Mouse (Mus musculus) retina, postnatal 7 days (tissue): ENCODE measurements around the gene Rnf4.

ENCODE experiments used
- DNase-seq: peaks from one replicate; pipeline ENCODE4 v3.0.0-alpha.2; 2012; ENCODE audit warnings: low read depth, low spot score

The Rnf4 gene

DNA sequence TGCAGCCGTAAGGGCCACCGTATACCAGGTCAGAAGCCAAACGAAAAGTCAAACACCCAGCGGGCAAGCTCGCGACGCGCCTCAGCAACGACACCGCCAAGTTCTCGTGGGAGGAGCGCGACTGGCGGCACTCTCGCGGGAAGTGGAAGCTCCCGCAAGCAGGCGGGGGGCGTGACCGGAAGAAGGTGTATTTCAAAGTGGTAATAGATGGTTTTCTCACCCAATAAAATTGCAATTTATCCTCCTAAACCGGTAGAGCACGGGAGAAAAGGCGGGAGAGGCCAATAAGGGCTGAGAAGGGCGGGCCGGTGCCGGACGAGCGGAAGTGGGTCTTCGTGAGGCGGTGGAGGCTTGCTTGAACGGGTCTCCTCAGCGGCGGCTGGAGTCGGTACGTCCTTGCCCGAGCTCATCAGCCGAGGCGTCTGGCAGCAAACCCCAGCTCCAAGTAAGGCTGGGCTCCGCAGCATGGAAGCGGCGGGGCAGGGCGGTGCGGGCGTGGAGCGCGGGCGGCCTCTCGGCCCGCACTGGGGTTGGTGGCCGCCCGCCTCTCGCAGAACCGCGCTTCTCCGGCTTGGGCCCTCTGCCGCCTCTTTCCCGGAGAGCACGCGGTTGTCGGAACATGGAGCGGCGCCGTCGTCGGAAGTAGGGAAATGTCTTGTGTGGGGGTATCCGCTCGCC, at the start of gene Rnf4:
Gene Rnf4, plus strand, starts transcription at position 193 of the 678 bp plus-strand sequence.
- DNase-seq, result peak; percentile 93

DNA sequence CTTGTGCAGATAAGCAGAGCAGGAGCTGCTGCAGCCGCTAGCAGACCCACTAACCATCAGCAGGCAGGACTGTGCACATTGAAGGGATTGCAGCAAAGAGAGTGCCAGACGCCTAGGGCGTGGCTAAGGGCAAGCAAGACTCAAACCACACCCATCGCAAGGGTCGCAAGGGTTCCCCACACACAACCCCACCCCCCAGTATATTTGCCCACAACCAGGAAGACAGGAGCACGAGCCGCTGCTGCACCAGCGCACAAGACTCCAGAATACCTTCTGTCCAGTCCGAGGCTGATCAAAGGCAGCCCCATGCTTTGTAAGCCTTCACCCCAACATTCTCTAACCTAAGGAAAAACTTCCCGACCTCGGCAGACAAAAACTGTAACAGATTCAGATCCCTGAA, 49.6 kb upstream of the Rnf4 start:
- DNase-seq, result no peak

DNA sequence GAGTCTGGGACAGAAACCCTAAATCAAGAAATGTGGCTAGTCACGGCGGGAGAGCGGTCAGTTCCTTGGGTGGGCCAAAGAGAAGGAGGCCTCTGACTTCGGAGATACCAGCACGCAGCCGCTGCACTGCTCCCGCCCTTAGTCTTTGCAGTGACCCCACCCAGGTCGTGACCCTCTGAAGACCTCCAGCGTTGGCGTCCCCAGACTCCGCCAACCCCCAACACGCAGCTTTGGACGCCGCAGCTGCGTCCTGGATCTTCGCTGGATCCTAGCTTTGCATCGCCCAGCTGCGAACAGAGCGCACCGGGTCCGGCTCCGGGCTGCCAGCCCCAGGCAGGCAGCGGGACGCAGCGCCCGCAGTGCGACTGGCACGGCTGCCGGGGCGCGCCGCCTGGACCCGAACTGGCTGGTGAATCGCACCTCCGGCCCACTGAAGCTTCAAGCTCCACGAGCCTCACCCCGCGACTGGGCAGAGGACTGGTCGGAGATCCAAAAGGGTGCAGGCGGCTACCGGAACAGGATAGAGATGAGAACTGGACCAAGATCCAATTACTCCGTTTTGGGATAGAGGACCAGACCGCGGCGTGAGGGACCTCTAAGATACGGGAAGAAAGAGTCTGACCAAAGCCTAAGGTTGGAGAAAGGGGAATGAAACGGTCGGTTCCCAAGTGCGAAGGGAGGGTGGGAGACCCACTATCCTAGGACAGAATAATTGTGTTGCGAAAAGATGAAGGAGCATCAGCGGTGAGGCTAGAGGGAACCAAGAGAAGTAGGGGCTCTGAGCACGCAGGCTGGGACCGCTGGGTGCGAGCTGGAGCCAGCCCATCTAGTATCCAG, 48.9 kb upstream of the Rnf4 start:
- DNase-seq, result no peak

DNA sequence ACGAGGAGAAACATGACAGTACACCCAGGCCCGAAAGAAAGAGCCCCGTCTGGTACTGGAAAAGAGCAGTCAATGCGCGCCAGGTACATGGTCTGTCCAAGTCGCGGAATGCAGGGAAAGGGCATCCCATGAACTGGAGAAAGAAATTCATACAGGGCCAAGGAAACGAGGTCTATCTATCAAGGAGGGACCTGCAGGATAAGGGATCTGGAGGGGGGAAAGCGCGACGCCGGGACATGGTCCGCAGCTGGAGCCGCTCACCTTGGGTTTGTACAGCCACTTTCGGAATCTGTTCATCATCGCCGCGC, 48.3 kb upstream of the Rnf4 start:
- DNase-seq, result no peak

DNA sequence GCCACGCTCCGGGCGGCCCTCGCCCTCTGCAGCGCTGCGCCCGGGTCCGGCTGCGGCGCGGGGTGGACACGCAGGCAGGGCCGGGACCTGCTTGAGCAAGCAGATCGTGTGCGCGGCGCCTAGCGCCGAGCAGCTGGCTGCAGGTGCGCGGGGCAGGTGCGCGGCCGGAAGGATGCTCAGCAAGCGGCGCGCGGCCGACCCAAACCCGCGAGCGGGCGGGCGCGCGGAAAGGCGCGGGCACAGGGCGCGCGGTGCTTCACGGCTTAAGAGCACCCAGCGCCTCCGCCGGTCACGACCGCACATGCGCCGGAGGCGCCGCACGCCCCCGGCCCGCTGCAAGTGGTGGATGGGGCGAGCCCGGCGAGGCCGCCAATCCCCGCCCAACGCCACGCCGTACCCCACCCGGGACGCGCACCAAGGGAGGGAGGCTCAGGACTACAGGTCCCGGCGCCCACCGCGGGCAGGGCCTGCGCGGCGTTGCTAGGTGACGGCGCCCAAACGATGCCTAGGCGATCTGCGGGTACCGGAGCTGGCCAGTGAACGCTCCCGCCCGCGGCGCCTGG, 47.9 kb upstream of the Rnf4 start, which contains the start of the genes Zfyve28 and Cfap99:
Gene Zfyve28, minus strand, starts transcription at position 296 of the 563 bp plus-strand sequence.
Gene Cfap99, plus strand, starts transcription at position 447 of the 563 bp plus-strand sequence.
- DNase-seq, result peak; percentile 71

DNA sequence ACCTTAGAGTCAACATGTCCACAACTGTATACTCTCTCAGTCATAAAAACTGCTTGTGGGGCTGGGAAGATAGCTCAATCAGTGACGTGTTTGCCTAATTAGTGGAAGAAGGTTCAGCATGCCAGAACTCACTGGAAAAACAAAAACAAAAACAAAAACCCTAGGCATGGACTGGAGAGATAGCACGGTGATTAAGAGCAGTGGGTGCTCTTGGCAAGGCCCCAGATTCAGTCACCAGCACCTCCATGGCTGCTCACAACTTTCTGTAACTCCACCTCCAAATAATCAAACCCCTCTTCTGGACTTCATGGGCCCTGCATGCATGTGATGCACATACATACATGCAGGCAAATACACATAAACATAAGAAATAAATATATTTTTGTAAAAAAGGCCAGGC, 46.8 kb upstream of the Rnf4 start:
- DNase-seq, result no peak

DNA sequence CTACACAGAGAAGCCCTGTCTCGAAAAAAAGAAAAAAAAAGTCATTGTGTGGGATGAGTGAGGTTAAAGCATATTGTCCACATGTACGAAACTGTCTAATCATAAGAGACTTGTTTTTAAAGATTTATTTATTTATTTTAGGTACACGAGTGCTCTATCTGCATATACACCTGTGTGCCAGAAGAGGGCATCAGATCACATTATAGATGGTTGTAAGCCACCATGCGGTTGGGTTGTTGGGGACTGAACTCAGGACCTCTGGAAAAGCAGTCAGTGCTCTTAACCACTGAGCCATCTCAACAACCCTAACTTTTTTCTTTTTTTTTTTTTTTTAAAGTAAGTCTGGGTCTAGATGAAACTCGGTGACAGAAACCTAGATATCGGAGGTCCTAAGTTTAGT, 42.7 kb upstream of the Rnf4 start:
- no peak for DNase-seq

DNA sequence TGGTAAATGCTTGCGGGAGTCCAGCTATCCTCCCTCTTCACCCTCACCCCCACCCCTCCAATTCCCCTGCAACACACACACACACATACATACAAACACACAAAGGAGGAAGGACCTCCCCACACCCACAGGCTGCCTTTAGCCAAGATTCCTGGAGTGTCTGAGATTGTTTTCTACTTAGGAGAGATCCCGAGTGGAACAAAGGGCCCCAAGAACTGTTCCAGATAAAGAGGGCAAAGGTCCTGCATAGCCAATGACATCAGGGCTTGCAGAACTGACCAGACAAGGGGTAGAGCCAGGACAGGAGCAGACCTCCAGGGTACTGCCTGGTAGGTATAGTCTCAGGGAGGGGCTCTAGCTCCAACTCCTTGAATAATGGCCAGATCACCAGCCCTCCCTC, 41.4 kb upstream of the Rnf4 start:
- no peak for DNase-seq

DNA sequence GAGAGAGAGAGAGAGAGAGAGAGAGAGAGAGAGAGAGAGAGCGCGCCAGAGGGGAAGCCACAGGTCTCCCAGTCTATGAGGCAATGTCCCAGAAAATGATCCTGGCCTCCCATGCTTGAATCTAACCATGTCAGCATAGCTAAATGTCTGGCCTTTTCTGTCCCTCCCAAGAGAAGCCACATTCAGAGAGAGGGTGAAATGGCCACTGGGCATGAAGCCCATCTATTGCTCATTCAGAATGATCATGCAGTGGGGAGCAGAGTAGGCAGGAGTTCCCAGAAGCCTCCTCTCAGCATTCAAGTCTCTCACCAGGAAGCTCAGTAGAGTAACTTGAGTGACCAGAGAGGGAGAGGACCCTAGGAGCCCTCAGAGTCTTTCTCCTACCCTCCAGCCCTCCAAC, 40.9 kb upstream of the Rnf4 start:
- DNase-seq, result no peak

DNA sequence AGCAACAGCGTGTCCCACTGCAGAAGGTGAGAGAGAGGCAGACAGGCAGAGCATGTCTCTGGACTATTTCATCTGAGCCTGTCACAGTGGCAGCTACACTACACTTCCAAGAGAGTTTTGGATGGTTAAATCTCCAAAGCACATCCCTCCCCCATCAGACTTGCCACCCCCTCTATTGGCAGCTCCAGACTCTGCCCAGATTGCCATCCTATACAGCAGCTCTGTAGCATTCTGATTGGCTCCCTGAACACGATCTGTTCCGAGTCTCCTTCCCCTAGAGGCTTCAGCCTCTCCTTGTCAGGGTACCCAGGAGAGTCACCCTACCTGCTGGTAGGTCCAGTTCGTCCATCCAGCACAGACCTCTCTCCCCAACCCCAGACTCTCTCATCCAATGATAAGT, 38.0 kb upstream of the Rnf4 start:
- DNase-seq, result no peak

DNA sequence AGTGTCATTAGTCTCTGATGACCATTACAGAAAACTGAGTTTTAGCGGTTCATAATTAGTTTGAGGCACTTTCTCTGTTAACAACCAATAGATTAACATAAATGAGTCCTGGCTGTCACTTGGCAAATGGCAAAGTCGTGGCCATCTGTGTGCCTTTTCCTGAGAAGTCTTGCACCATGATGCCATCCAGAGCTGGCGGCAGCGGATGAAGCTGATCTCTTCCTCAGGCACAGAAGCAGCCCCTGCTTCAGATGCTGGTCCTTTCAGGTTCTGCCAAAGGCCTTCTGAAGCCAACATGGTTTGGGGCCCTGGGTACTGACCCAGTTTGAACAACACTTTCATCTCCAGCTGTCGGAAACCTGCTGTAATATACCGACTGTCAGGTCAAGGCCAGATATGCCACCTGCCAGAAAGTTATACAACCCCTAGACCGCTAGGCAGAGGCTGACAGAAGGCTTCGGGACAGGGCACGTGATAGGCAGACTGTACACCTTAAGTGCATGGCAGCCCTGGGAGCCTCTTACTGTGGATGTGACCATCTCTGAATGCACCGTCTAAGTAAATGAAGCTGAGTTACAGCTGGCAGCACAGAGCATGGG, 37.1 kb upstream of the Rnf4 start:
- DNase-seq, result no peak

DNA sequence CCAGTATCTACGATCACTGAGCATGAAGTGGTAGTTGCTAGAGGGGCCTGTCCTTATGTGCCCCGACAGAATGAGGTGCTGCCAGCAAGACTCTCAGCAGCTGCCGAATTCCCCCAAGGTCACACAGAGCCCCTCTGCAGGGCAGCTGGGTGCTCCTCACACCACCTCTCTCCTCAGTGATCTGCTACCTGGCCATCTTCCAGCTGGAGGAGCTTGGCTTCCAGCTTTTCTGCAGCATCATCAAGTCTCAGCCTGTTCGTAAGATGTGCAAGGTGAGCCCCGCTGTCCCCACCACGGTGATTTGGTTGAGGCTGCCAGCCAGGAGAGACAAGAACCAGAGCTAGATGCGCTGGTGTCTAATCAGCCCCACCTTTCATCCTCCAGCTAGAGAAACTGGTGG, 33.7 kb upstream of the Rnf4 start:
- DNase-seq, result no peak

DNA sequence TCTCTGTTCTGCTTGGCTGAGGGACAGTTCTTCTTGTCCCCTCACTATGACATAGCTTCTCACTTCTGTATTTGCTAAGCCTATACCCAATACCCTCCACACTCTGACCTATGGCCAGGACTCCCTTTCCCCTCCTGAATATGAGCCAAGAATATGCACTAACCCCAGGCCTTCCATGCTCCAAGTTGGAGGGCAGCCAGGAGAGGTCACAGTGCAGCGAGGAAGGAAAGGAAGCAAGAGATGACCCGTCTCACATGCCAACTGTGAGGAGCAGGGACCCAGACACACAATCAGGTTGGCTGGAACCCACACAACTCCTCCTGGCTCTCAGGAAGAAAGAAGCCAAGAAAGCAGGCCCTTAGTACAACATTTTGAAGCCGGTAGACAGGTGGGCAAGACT, 27.1 kb upstream of the Rnf4 start:
- no peak for DNase-seq

DNA sequence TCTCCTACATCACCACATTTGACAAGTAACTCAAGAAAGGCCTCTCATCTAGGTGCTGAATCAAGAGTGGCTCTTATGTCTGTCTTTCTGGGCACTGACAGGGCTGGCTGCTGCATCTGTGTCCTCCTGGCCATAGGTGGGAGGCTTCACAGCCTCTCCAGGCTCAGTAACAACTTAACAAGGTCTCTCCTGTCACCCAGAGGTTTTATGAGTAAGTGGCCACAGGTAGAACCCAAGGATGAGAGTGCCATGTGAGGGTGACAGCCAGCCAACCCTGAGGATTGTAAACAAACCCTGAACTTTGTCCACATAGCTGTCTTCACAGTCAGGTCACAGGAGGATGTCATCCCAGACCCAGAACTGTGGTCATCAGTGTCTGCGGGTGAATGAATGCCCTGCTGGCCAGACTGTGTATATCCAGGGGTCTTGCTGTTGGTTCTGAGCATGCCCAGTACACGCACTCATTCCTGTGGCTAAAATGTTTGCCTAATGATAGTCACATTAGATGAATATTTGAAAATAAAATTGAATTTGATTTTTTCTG, 16.5 kb upstream of the Rnf4 start:
- no peak for DNase-seq

DNA sequence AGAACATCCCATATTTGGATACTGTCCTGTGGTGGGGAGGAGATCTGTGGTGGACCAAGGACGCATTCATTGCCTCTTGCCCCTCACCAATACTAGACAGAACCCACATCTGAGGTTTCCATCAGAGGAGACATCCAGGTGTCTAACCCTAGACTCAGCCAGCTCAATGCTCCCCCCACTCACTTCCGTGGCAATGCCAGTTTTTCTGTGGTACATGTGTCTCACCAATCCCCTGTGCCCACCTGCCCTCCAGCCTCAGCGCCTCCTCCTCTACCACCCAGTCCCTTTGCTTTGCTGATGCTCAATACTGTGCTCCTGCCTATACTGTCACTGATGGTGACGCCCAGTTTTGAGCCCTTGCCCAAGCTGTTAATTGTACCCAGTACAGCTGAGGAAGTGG, 14.9 kb upstream of the Rnf4 start:
- DNase-seq, result no peak

DNA sequence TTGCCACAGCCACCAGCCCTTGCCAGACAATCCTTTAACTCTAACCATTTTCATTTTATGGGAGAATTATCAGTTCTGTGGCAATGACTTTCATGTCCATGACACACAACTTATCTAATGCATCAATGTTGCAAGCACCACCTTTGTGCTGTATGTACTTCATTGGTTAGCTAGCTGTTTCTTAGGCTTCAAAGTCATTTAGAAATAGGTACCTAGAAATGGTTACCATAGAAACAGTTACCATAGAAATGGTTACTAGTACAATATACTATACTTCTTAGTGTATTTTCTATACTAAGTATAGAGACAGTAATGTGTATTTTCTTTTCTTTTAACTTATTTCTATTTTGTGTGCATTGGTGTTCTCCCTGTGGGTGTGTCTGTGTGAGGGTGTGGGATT, 10.8 kb upstream of the Rnf4 start:
- no peak for DNase-seq

DNA sequence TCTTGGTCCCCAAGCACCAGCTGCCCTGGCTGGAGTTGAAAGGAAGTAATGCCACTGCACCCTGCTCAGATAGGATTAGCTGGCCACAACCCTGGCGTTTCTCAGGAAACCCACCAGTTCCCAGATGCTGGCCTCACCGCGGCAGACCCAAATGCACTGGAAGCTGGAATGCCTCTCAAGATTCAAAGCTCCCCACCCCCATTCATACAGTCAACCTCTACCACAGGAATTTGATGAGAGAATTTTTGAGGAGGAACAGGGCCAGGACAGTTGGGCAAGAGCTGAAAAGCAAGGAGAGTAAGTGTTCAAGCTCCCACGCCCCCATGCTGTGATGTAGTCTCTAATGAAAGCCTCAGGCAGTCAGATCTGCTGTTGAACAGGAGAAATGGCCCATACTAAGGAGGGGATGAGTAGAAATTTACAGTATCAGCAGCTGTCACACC, 9.8 kb upstream of the Rnf4 start:
- no peak for DNase-seq

DNA sequence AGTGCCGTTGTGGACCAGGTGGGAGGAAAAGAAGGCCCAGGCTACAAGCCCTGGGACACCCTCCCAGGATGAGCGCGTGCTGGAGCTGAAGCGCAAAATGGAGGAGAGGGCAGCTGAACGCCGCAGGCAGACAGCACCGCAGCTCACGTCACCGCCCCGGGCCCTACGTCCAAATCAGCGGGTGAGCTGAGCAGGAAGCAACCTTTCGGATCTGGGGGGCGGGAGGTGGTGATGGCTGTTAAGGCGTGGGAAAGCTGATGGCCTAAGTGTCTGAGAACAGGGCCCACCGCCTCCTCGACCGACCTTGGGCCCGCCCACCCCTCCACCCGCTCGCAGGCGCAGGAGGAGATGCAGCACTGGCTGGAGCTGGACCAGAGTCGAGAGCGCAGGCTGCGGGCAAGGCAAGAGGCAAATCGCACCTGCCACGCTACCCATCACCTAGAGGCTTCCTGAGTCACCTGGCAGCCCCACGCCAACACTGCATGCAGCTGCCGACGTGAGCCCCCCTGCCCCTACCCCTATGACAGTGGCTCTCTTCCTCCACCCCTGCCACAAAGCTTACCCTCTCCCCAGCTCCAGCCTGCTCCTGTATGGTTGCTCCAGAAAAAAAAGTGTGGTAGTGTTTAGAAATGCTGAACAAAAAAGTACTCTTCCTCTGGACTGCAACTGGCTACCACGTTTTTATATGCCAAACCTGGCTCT, 9.1 kb upstream of the Rnf4 start:
- no peak for DNase-seq

DNA sequence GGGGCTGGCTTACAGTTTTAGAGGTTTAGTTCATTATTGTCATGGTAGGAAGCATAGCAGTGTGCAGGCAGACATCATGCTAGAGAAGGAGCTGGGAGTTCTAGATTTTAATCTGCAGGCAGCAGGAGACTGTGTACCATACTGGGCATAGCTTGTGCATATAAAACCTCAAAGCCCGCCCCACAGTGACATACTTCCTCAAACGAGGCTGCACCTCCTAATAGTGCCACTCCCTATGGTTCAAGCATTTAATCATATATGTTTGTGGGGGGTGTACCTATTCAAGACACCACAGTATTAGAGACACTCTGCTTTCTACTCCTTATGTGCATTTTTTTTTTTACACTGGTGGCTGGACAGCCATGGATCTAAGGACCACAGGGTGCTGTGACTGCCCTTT, 6.0 kb upstream of the Rnf4 start:
- DNase-seq, result no peak

DNA sequence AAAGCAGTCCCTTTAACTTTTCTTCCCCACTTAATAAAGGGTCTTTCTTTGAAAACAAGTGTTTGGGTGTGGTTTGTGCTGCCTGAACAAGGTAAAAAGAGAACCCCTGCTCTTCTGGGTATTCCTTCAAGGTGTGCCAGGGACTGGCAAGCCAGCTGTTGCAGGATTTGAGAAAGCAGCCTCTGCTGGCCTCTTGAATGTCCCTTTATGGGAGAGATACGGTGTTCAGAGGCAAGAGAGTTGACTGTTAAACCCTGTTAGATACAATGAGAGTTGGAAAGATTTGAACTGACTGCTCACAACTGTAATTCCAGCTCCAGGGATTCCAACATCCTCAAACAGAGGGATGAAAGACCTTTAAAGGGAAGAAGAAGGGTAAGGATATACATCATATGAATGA, 2.0 kb upstream of the Rnf4 start:
- no peak for DNase-seq

DNA sequence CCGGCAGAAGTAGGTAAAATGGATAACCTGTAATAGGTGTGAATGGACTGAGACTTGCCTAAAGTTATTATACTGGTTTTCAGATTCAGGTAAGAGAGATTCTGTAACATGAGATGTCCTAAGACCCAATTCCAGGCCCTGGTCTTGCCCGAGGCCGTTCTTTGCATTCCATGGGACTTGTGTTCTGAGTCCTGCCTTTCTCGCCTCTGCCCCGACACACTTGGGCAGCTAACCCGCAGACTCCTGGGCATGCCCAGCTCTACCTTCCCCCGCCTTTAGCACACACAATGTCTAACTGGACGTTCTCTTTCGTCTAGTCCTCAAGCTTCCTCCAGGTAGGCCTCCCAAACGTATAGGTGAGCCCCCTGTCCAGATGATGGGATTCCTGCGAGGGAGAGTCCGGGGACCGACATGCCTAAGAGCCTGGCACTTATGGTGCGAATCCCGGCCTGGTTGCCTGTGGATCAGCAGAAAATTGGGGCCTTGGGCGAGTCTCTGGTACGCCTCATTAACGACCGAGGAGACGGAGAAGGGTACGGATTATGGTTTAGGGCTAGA, 471 bp upstream of the Rnf4 start:
- no peak for DNase-seq
